Mouse (Mus musculus) liver, postnatal 0 days (tissue): ENCODE results near the gene Osmr.

Source experiments
- CTCF ChIP-seq: sonication (generic); IDR thresholded peaks from 2 replicates; pipeline ENCODE4 v1.5.1; 2016; ENCODE audit warnings: antibody characterized with exemption, low read depth
- EP300 ChIP-seq: IDR thresholded peaks from 2 replicates; pipeline ENCODE4 v1.6.1; 2016; ENCODE audit warnings: antibody characterized with exemption, low read depth, mild to moderate bottlenecking

GRCm38 (mm10) chr15:6866888-6867287 is 7.9 kb downstream of the Osmr start:
- TF ChIP-seq EP300: no peak
- TF ChIP-seq CTCF: no peak
